Mouse (Mus musculus) limb, embryonic 14.5 days (tissue): ENCODE measurements at regions not wholly inside any gene's neighbourhood (a gene's known extent, or its start where the extent isn't known, plus 50 kb on each side); places are given as distances from the start of the nearest gene placed in this dataset.

Experiments used
- ATAC-seq: fragments of 200-750 bp; cut with Nextera tagmentation; 2 replicates; pipeline ENCODE4 v1.8.0; 2017; ENCODE audit warnings: low read depth, moderate number of reproducible peaks, moderate TSS enrichment; ENCODE audit not compliant: low FRiP score
- DNase-seq: peaks from one replicate; pipeline ENCODE4 v3.0.0-alpha.2; 2015; ENCODE audit warnings: low spot score
- H3K27ac ChIP-seq: fragments of 300-500 bp; sonication (generic); replicated peaks from 2 replicates; pipeline ENCODE4 v1.5.1; 2014; ENCODE audit warnings: low read depth, mild to moderate bottlenecking, low read length, moderate library complexity, mixed read lengths
- H3K27me3 ChIP-seq: fragments of 300-500 bp; sonication (generic); 2 replicates; pipeline ENCODE4 v1.6.1; 2014; ENCODE audit warnings: low read length, mixed read lengths; ENCODE audit not compliant: control insufficient read depth, insufficient read depth
- H3K36me3 ChIP-seq: fragments of 300-500 bp; sonication (generic); 2 replicates; pipeline ENCODE4 v1.6.1; 2014; ENCODE audit warnings: mild to moderate bottlenecking, low read length, moderate library complexity, mixed read lengths; ENCODE audit not compliant: control insufficient read depth, insufficient read depth
- H3K4me1 ChIP-seq: fragments of 300-500 bp; sonication (generic); 2 replicates; pipeline ENCODE4 v1.6.1; 2014; ENCODE audit warnings: antibody characterized with exemption, low read length, mixed read lengths; ENCODE audit not compliant: control insufficient read depth, insufficient read depth
- H3K4me2 ChIP-seq: fragments of 300-500 bp; sonication (generic); replicated peaks from 2 replicates; pipeline ENCODE4 v1.6.1; 2014; ENCODE audit warnings: low read depth, mild to moderate bottlenecking, low read length, moderate library complexity; ENCODE audit not compliant: severe bottlenecking
- H3K4me3 ChIP-seq: fragments of 300-500 bp; sonication (generic); replicated peaks from 2 replicates; pipeline ENCODE4 v1.5.1; 2014; ENCODE audit warnings: low read length
- H3K9ac ChIP-seq: fragments of 300-500 bp; sonication (generic); 2 replicates; pipeline ENCODE4 v1.6.1; 2014; ENCODE audit warnings: mild to moderate bottlenecking, low read depth, low read length, moderate library complexity; ENCODE audit not compliant: severe bottlenecking
- H3K9me3 ChIP-seq: fragments of 300-500 bp; sonication (generic); 2 replicates; pipeline ENCODE4 v1.6.1; 2016; ENCODE audit warnings: low read length; ENCODE audit not compliant: control insufficient read depth
- POLR2A ChIP-seq: fragments of 200-500 bp; IDR thresholded peaks from 2 replicates; pipeline ENCODE4 v1.8.0; 2012; ENCODE audit warnings: inconsistent platforms, mild to moderate bottlenecking, moderate library complexity, borderline replicate concordance; ENCODE audit not compliant: insufficient read depth, insufficient read length; ENCODE audit errors: extremely low read depth
- WGBS: fragments of 180-500 bp; shearing (Covaris S2); extraction: QIAGEN DNeasy Blood & Tissue Kit; methylation state at CpG from one replicate; pipeline ENCODE4 v1.1.7; 2014; 5-methylcytosine and 5-hydroxymethylcytosine counted together

DNA sequence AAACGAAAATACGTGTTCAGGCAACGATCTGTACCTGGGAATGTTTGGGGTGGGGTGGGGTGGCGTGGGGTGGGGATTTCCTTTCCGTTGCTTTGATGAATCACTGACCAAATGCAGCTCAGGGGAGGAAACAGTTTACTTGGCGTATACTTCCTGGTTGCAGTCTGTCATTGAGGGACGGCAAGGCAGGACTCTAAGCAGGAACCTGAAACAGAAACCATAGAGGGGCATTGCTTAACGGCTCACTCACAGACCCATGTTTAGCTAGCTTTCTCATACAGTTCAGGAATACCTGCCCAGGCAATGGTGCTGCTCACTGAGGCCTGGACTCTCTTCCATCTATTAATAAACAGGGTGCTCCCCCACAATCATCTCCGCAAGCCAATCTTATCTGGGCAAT is 55.1 kb upstream of the Smox start:
- no peak overlapping the region for H3K9ac ChIP-seq
- H3K27me3 ChIP-seq = no peaks in the 10 kb centered on the region
- no peaks in the 10 kb centered on the region for H3K4me1 ChIP-seq
- WGBS = 73% methylated on average over 9 of the region's 9 CpGs
- no peak overlapping the region for H3K4me2 ChIP-seq
- DNase-seq (no peak), ATAC-seq (no peak)
- H3K4me3 ChIP-seq = no peak overlapping the region
- no peak overlapping the region for H3K27ac ChIP-seq
- no peaks in the 10 kb centered on the region for H3K36me3 ChIP-seq
- TF ChIP-seq POLR2A = no peak
- no peaks in the 10 kb centered on the region for H3K9me3 ChIP-seq

DNA sequence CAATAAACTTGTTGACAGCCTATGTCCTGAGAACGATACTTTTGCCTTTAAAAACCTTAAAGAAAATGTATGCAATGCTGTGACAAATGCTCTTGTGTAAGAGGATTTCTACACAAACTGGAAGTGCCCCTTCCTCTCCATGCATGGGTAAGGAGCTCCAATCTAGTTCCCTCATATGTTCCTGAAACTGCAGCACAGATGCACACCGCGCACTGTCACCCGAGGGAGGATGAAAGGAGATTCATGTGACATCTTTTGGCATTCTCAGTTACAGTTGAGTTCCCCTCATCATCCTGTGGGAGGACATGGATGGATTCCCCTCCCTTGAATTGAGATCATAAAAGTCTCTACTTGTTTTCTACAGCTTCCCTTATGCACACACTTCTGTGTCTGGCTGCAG is 60.8 kb upstream of the Smox start:
- no peak overlapping the region for H3K4me2 ChIP-seq
- no peak for TF ChIP-seq POLR2A
- WGBS = 89% methylated on average over 4 of the region's 4 CpGs
- H3K27me3 ChIP-seq = no peaks in the 10 kb centered on the region
- H3K36me3 ChIP-seq = no peaks in the 10 kb centered on the region
- no peak overlapping the region for H3K27ac ChIP-seq
- ATAC-seq (no peak), DNase-seq (no peak)
- H3K9me3 ChIP-seq = no peaks in the 10 kb centered on the region
- H3K9ac ChIP-seq = no peak overlapping the region
- H3K4me3 ChIP-seq = no peak overlapping the region
- no peaks in the 10 kb centered on the region for H3K4me1 ChIP-seq

DNA sequence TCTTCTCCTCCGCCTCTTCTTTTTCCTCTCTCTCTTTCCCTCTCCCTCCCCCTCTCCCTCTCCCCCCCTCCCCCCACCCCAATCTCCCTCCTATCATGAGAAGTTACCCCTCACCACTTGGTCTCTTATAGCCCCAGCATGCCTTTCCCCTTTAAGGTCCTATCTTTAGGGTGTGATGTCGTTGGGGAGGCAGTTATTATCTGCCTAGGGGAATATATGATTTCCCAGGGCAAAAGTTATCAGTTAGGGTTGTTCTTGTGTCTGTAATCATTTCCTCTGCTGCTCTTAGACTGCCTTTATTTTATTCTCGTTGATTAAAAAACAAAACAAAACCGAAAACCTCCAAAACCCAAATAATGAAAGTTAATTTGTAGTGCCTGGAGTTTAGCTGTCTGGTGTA is 63.2 kb upstream of the Smox start:
- H3K36me3 ChIP-seq = no peaks in the 10 kb centered on the region
- H3K4me2 ChIP-seq = no peak overlapping the region
- H3K27me3 ChIP-seq = no peaks in the 10 kb centered on the region
- ATAC-seq = no peak
- WGBS = 67% methylated on average over 4 of the region's 4 CpGs
- TF ChIP-seq POLR2A = no peak
- DNase-seq = no peak
- H3K4me1 ChIP-seq = no peaks in the 10 kb centered on the region
- H3K9me3 ChIP-seq = no peaks in the 10 kb centered on the region
- no peak overlapping the region for H3K9ac ChIP-seq
- no peak overlapping the region for H3K27ac ChIP-seq
- no peak overlapping the region for H3K4me3 ChIP-seq

DNA sequence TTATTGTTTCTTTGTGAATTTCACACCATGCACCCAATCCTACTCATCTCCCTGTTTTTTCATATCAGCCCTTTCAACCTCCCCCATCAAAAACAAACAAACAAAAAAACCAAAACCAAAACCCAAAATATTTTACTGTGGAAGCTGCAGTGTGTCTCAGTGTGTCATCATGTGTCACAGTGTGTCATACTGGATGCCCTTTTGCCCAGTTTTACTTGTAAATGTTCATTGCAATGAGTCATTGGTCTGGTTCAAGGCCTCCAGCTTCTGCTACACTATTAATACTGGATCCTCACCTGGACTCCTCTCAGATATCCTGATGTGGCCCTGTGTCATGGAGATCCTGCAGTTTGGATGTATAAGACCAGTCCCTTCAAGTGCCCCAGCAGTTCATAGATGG is 64.4 kb upstream of the Smox start:
- Histone ChIP-seq H3K27ac (no peak overlapping the region), H3K4me3 (no peak overlapping the region), H3K4me1 (0 out of 2 replicates have a peak, but pooled peaks cover 2% of the 10 kb centered on the region), H3K4me2 (no peak overlapping the region), H3K9ac (no peak overlapping the region), H3K9me3 (no peaks in the 10 kb centered on the region), H3K27me3 (no peaks in the 10 kb centered on the region), H3K36me3 (no peaks in the 10 kb centered on the region)
- ATAC-seq = no peak
- no peak for TF ChIP-seq POLR2A
- DNase-seq = no peak

DNA sequence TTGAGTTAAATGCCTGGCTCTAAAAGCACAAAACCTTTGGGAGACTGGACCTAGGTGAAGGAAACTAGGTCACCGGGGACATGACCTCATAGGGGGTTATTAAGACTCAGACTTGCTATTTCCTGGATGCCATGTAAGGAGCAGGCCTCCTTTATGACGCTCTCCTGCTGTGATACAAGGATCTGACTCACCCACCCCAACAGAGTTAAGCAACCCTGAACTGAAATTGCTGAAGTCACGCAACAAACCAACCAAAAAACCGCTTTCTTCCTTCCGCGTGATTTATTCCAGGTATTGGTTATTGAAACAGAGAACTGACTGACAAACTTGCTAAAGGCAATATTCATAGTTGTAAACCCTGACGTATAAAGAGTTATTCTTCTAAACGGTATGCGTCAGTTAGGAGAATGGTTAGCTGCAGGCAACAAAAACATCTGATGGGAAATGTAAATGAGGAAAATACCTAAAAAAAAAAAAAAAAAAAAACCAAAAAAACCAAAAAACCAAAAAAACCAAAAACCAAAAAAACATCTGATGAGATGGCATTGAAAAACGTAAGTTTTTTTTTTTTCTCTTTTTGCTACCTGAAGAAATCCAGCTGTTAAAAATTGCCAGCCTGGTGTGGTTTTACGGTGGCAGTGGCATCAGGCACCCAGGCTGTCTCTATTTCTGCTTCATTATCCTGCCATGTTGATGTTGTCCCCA is 67.5 kb upstream of the Smox start:
- ATAC-seq (no peak), DNase-seq (no peak)
- Histone ChIP-seq H3K27ac (no peak overlapping the region), H3K4me3 (no peak overlapping the region), H3K4me1 (0 out of 2 replicates have a peak, but pooled peaks cover 2% of the 10 kb centered on the region), H3K9me3 (no peaks in the 10 kb centered on the region), H3K4me2 (no peak overlapping the region), H3K36me3 (no peaks in the 10 kb centered on the region), H3K9ac (no peak overlapping the region), H3K27me3 (no peaks in the 10 kb centered on the region)
- no peak for TF ChIP-seq POLR2A
- 52% methylated on average over 11 of the region's 11 CpGs for WGBS
